10 mouse cellular contexts compared by ENCODE assay signal in genomic region chr7:64424861-64425260, GRCm38 (mm10). TPM values are rescaled to one million over a fixed set of nuclear protein-coding genes. Genes with fewer than 3 reads are reported as not detected.
DNase-seq lines count a peak whose midpoint lies in the region; TF ChIP-seq lines count a peak whose summit lies in the region.
"Had no signal": no experiment of that assay in that cellular context is flagged by ENCODE, and none has a peak within 500 bp of the region (broad histone marks: within the 10 kb centered on the region; RNA-seq: fewer than 3 reads in every experiment).

No protein-coding gene starts in this region.

- no peak for TF ChIP-seq EP300 in heart, adult 2 months (IDR thresholded peaks at IDR 0.05; ENCODE audit: insufficient read depth, low read depth, low read length)

- no peak for TF ChIP-seq POLR2A in heart, adult 2 months (IDR thresholded peaks at IDR 0.05; ENCODE audit: insufficient read depth, low read depth, low read length)

- intact Hi-C loops in heart, adult 2 months (cut with DNase I): loop anchor here (10.0 kb wide), 1 partner anchor 320 kb away; no protein-coding TSS in a partner anchor
- intact Hi-C loops in heart, postnatal 14 days (cut with DNase I): loop anchor here (10.0 kb wide), 1 partner anchor 320 kb away; no protein-coding TSS in a partner anchor
- intact Hi-C loops in left cerebral cortex, postnatal 4 days (cut with DNase I): no loop called here
- intact Hi-C loops in left cerebral cortex, postnatal 36 days (cut with DNase I): no loop called here

- H3K27me3 ChIP-seq in heart, adult 2 months (ENCODE audit: control insufficient read depth, insufficient read depth, low read length): no peaks in the 10 kb centered on the region
- H3K27me3 ChIP-seq: forebrain, embryonic 12.5 days; stomach, embryonic 15.5 days had no signal

- no peaks in the 10 kb centered on the region for H3K36me3 ChIP-seq in heart, adult 2 months (ENCODE audit: control insufficient read depth, insufficient read depth, low read length)
- H3K36me3 ChIP-seq: forebrain, embryonic 12.5 days; stomach, embryonic 15.5 days had no signal

- no peak overlapping the region for H3K9ac ChIP-seq in heart, adult 2 months (ENCODE audit: low read depth, low read length)
- H3K9ac ChIP-seq: forebrain, embryonic 12.5 days; stomach, embryonic 15.5 days had no signal

- DNase-seq in heart, adult 2 months: no peak
- DNase-seq in heart, postnatal 14 days: no peak
- DNase-seq in left cerebral cortex, postnatal 4 days: peak; percentile 59
- DNase-seq in left cerebral cortex, postnatal 36 days (ENCODE audit: low spot score in 2 of 2): no peak
- DNase-seq in cerebellum, adult 11 months: peak; percentile 38
- peak; percentile 9 for DNase-seq in retina, adult 2 months (ENCODE audit: low read depth, low spot score)
- no peak for DNase-seq in thymus, postnatal 36 days
- DNase-seq in yolk sac, embryonic 10.5 days (ENCODE audit: low spot score): no peak

- no peak overlapping the region for H3K4me3 ChIP-seq in heart, adult 2 months
- H3K4me3 ChIP-seq: forebrain, embryonic 12.5 days; stomach, embryonic 15.5 days had no signal

- TF ChIP-seq CTCF in heart, adult 2 months (IDR thresholded peaks at IDR 0.05): peak; percentile 30

- 53% methylated on average over 5 of the region's 5 CpGs for WGBS in heart, adult 2 months

- no peaks in the 10 kb centered on the region for H3K4me1 ChIP-seq in heart, adult 2 months (ENCODE audit: control insufficient read depth, insufficient read depth, low read length)
- H3K4me1 ChIP-seq: forebrain, embryonic 12.5 days; stomach, embryonic 15.5 days had no signal

- H3K79me2 ChIP-seq in heart, adult 2 months (replicated peaks; ENCODE audit: control insufficient read depth, insufficient read depth, low read length): no peaks in the 10 kb centered on the region

- no peak overlapping the region for H3K27ac ChIP-seq in heart, adult 2 months
- H3K27ac ChIP-seq: forebrain, embryonic 12.5 days; stomach, embryonic 15.5 days had no signal

RNA-seq across cellular contexts. Expression of gene Mcee, which starts 32.5 kb away (rescaled TPM):
- 100 to 1,000 TPM; 169 to 198 TPM for total RNA-seq in heart, adult 2 months (2021)
- 92.4 and 134 TPM in 2 replicates for polyA plus RNA-seq in heart, adult 2 months (2012; rRNA removed)
- total RNA-seq in heart, postnatal 14 days (2021): 100 to 1,000 TPM; 157 to 162 TPM
- total RNA-seq in left cerebral cortex, postnatal 4 days (2021): 10 to 100 TPM; 21.4 to 25.6 TPM
- 10 to 100 TPM; 46.8 to 48.9 TPM for total RNA-seq in left cerebral cortex, postnatal 36 days (2021)

RNA-seq across cellular contexts. Expression of gene Mphosph10, which starts 32.8 kb away (rescaled TPM):
- 10 to 100 TPM; 10.8 to 15.3 TPM for total RNA-seq in heart, adult 2 months (2021)
- 0.66 and 2.0 TPM in 2 replicates for polyA plus RNA-seq in heart, adult 2 months (2012; rRNA removed)
- total RNA-seq in heart, postnatal 14 days (2021): 10 to 100 TPM; 10.3 to 11.7 TPM
- 10 to 100 TPM; 15.0 to 17.9 TPM for total RNA-seq in left cerebral cortex, postnatal 4 days (2021)
- 10 to 100 TPM; 16.1 to 19.6 TPM for total RNA-seq in left cerebral cortex, postnatal 36 days (2021)

RNA-seq across cellular contexts. Expression of gene Fan1, which starts 51.0 kb away (rescaled TPM):
- 1 to 10 TPM; 8.2 to 9.6 TPM for total RNA-seq in heart, adult 2 months (2021)
- 2.1 and 4.3 TPM in 2 replicates for polyA plus RNA-seq in heart, adult 2 months (2012; rRNA removed)
- total RNA-seq in heart, postnatal 14 days (2021): 1 to 10 TPM; 6.7 to 7.7 TPM
- 1 to 10 TPM; 8.4 to 9.6 TPM for total RNA-seq in left cerebral cortex, postnatal 4 days (2021)
- total RNA-seq in left cerebral cortex, postnatal 36 days (2021): 10 to 100 TPM in 1 of 2 experiments, 1 to 10 TPM in 1; 9.1 to 12.8 TPM

Comparison
In these comparisons a context has a peak if more than half of its experiments do, and no peak if none do; other contexts are left out.
1. DNase-seq: peak in left cerebral cortex, postnatal 4 days (single experiment), cerebellum, adult 11 months (single experiment) and retina, adult 2 months (single experiment); none in heart, adult 2 months (0 of 2), heart, postnatal 14 days (0 of 2), left cerebral cortex, postnatal 36 days (0 of 2), thymus, postnatal 36 days (0 of 2) and yolk sac, embryonic 10.5 days (single experiment).
2. intact Hi-C loops: an anchor here in heart, adult 2 months (10.0 kb wide) and heart, postnatal 14 days (10.0 kb wide); none called in left cerebral cortex, postnatal 4 days and left cerebral cortex, postnatal 36 days.